Mouse (Mus musculus) bone marrow, adult 2 months (tissue): Measurements from ENCODE around the gene Castor1.

Experiments
- CTCF ChIP-seq: fragments of 200-500 bp; IDR thresholded peaks from 2 replicates; pipeline ENCODE4 v1.5.1; 2011; ENCODE audit warnings: low read length, control low read depth; ENCODE audit not compliant: control insufficient read depth, insufficient read depth
- POLR2A ChIP-seq: fragments of 200-500 bp; IDR thresholded peaks from 2 replicates; pipeline ENCODE4 v1.6.1; 2011; ENCODE audit warnings: low read depth, mild to moderate bottlenecking, control low read depth, low read length, borderline replicate concordance; ENCODE audit not compliant: control insufficient read depth

DNA sequence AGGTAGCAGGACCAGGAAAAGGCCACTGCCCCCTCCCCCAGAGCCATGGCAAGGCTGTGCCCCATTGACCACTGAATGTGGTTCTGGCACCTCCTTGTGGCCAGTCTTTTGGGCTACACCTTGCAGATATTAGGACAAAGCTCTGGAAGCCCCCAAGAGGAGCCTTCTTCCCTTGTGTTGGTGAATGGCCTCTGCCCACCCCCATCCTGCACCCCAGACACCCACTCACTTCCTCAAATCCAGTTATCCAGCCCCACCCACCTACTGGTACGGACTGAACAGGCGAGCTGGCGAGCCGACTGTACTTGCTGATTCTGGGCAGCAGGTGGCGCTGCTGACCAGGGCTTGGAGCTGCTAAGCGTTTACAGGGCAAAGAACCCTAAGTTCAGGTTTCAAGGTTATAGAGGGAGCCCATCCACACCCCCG, 40.6 kb downstream of the Castor1 start:
- TF ChIP-seq CTCF (peak; percentile 97), POLR2A (no peak)
